Mouse (Mus musculus) olfactory bulb, adult 2 months (tissue): ENCODE data around the gene Sox6.

Source experiments
- CTCF ChIP-seq: fragments of 200-500 bp; IDR thresholded peaks from 2 replicates; pipeline ENCODE4 v1.5.1; 2012; ENCODE audit warnings: low read depth, mild to moderate bottlenecking, low read length, moderate library complexity; ENCODE audit not compliant: insufficient read depth
- POLR2A ChIP-seq: fragments of 200-500 bp; IDR thresholded peaks from 2 replicates; pipeline ENCODE4 v1.6.1; 2012; ENCODE audit warnings: mild to moderate bottlenecking, low read depth, low read length, moderate library complexity; ENCODE audit not compliant: insufficient read depth

- TF ChIP-seq CTCF = no peak
- TF ChIP-seq POLR2A = no peak
Observed at GRCm38 (mm10) chr7:115476881-115477665, 561.5 kb downstream of the Sox6 start.
